Mouse (Mus musculus): ENCODE data around the gene Lrrc19. TPM values are rescaled to one million over a fixed set of nuclear protein-coding genes. Genes with fewer than 3 reads are reported as not detected.
"Not testable (repeated sequence)": the region's sequence is repeated elsewhere in the genome, so short reads cannot be mapped to it uniquely, and the experiment has no call there.

Gene Lrrc19
- 1.4 TPM in 2 replicates for polyA plus RNA-seq (2016; fragmentation: Nextera tagmentation; extraction: Ambion mirVana)

GRCm38 (mm10) chr4:94649920-94650319, at the start of gene Lrrc19:
Gene Lrrc19 (minus strand): TSS chr4:94650144.
- H3K27me3 ChIP-seq (ENCODE audit: poor library complexity, severe bottlenecking), result no peaks in the 10 kb centered on the region
- H3K36me3 ChIP-seq (replicated peaks), result peaks cover 23% of the 10 kb centered on the region
- no peak within 1 kb of the TSS for H3K27ac ChIP-seq
- no peak within 1 kb of the TSS for H3K4me3 ChIP-seq
- DNase-seq (ENCODE audit: extremely low spot score, low spot score), result no peak
- no peaks in the 10 kb centered on the region; the same call in 1 of the 2 replicates for H3K9me3 ChIP-seq
- 96% methylated on average over 3 of the region's 3 CpGs for WGBS
- H3K4me1 ChIP-seq, result no peaks in the 10 kb centered on the region

GRCm38 (mm10) chr4:94696368-94696767, 46.4 kb upstream of the Lrrc19 start:
- DNase-seq (ENCODE audit: extremely low spot score, low spot score), result no peak
- Histone ChIP-seq H3K27me3 (ENCODE audit: poor library complexity, severe bottlenecking) (no peaks in the 10 kb centered on the region), H3K9me3 (no peaks in the 10 kb centered on the region), H3K36me3 (replicated peaks) (peaks cover 15% of the 10 kb centered on the region), H3K4me3 (no peak overlapping the region), H3K4me1 (no peaks in the 10 kb centered on the region), H3K27ac (no peak overlapping the region)
- 90% methylated on average over 3 of the region's 3 CpGs for WGBS

GRCm38 (mm10) chr4:94692175-94692574, 42.2 kb upstream of the Lrrc19 start:
- 92% methylated on average over 2 of the region's 2 CpGs for WGBS
- H3K9me3 ChIP-seq, result no peaks in the 10 kb centered on the region
- no peak for DNase-seq (ENCODE audit: extremely low spot score, low spot score)
- no peaks in the 10 kb centered on the region for H3K27me3 ChIP-seq (ENCODE audit: poor library complexity, severe bottlenecking)
- H3K27ac ChIP-seq, result no peak overlapping the region
- peaks cover 36% of the 10 kb centered on the region for H3K36me3 ChIP-seq (replicated peaks)
- H3K4me1 ChIP-seq, result no peaks in the 10 kb centered on the region
- no peak overlapping the region for H3K4me3 ChIP-seq

- H3K9me3 ChIP-seq, result no peaks in the 10 kb centered on the region
- WGBS, result 93% methylated on average over 4 of the region's 4 CpGs
- no peak overlapping the region for H3K27ac ChIP-seq
- H3K27me3 ChIP-seq (ENCODE audit: poor library complexity, severe bottlenecking), result no peaks in the 10 kb centered on the region
- peaks cover 47% of the 10 kb centered on the region for H3K36me3 ChIP-seq (replicated peaks)
- no peak for DNase-seq (ENCODE audit: extremely low spot score, low spot score)
- H3K4me3 ChIP-seq, result no peak overlapping the region
- H3K4me1 ChIP-seq, result no peaks in the 10 kb centered on the region
Measured at GRCm38 (mm10) chr4:94691078-94691477, 41.1 kb upstream of the Lrrc19 start.

GRCm38 (mm10) chr4:94689804-94690203, 39.9 kb upstream of the Lrrc19 start:
- not testable (repeated sequence) for H3K27ac ChIP-seq; H3K9me3 ChIP-seq; DNase-seq (ENCODE audit: extremely low spot score, low spot score); H3K4me1 ChIP-seq; H3K27me3 ChIP-seq (ENCODE audit: poor library complexity, severe bottlenecking); H3K4me3 ChIP-seq
- peaks cover 59% of the 10 kb centered on the region for H3K36me3 ChIP-seq (replicated peaks)
- WGBS, result 92% methylated on average over 2 of the region's 2 CpGs

- DNase-seq (ENCODE audit: extremely low spot score, low spot score), result no peak
- H3K4me1 ChIP-seq, result no peaks in the 10 kb centered on the region
- H3K27ac ChIP-seq, result no peak overlapping the region
- peaks cover 74% of the 10 kb centered on the region for H3K36me3 ChIP-seq (replicated peaks)
- H3K4me3 ChIP-seq, result no peak overlapping the region
- 90% methylated on average over 5 of the region's 5 CpGs for WGBS
- no peaks in the 10 kb centered on the region for H3K9me3 ChIP-seq
- H3K27me3 ChIP-seq (ENCODE audit: poor library complexity, severe bottlenecking), result no peaks in the 10 kb centered on the region
Measured at GRCm38 (mm10) chr4:94683305-94683704, 33.4 kb upstream of the Lrrc19 start.

GRCm38 (mm10) chr4:94682029-94682428, 32.1 kb upstream of the Lrrc19 start:
- H3K4me1 ChIP-seq, result no peaks in the 10 kb centered on the region
- H3K9me3 ChIP-seq, result no peaks in the 10 kb centered on the region
- no peak overlapping the region for H3K4me3 ChIP-seq
- peaks cover 61% of the 10 kb centered on the region for H3K36me3 ChIP-seq (replicated peaks)
- H3K27me3 ChIP-seq (ENCODE audit: poor library complexity, severe bottlenecking), result no peaks in the 10 kb centered on the region
- WGBS, result 65% methylated on average over 1 of the region's 1 CpGs
- no peak overlapping the region for H3K27ac ChIP-seq
- DNase-seq (ENCODE audit: extremely low spot score, low spot score), result no peak

GRCm38 (mm10) chr4:94681181-94681580, 31.2 kb upstream of the Lrrc19 start:
- H3K36me3 ChIP-seq (replicated peaks), result peaks cover 53% of the 10 kb centered on the region
- H3K9me3 ChIP-seq, result no peaks in the 10 kb centered on the region
- WGBS, result 95% methylated on average over 2 of the region's 2 CpGs
- H3K4me3 ChIP-seq, result no peak overlapping the region
- no peak overlapping the region for H3K27ac ChIP-seq
- no peaks in the 10 kb centered on the region for H3K27me3 ChIP-seq (ENCODE audit: poor library complexity, severe bottlenecking)
- DNase-seq (ENCODE audit: extremely low spot score, low spot score), result no peak
- H3K4me1 ChIP-seq, result no peaks in the 10 kb centered on the region

GRCm38 (mm10) chr4:94680662-94681061, 30.7 kb upstream of the Lrrc19 start:
- 93% methylated on average over 2 of the region's 2 CpGs for WGBS
- Histone ChIP-seq H3K27ac (no peak overlapping the region), H3K9me3 (no peaks in the 10 kb centered on the region), H3K36me3 (replicated peaks) (peaks cover 48% of the 10 kb centered on the region), H3K4me3 (no peak overlapping the region), H3K4me1 (no peaks in the 10 kb centered on the region), H3K27me3 (ENCODE audit: poor library complexity, severe bottlenecking) (no peaks in the 10 kb centered on the region)
- DNase-seq (ENCODE audit: extremely low spot score, low spot score), result no peak

- no peak for DNase-seq (ENCODE audit: extremely low spot score, low spot score)
- H3K27me3 ChIP-seq (ENCODE audit: poor library complexity, severe bottlenecking), result no peaks in the 10 kb centered on the region
- H3K4me3 ChIP-seq, result no peak overlapping the region
- H3K36me3 ChIP-seq (replicated peaks), result peaks cover 5% of the 10 kb centered on the region
- no peaks in the 10 kb centered on the region for H3K9me3 ChIP-seq
- no peaks in the 10 kb centered on the region for H3K4me1 ChIP-seq
- 61% methylated on average over 1 of the region's 1 CpGs for WGBS
- H3K27ac ChIP-seq, result no peak overlapping the region
Measured at GRCm38 (mm10) chr4:94669718-94670117, 19.8 kb upstream of the Lrrc19 start.

- H3K27ac ChIP-seq; H3K9me3 ChIP-seq; DNase-seq (ENCODE audit: extremely low spot score, low spot score); H3K27me3 ChIP-seq (ENCODE audit: poor library complexity, severe bottlenecking); H3K4me3 ChIP-seq; H3K4me1 ChIP-seq: not testable (repeated sequence)
- H3K36me3 ChIP-seq (replicated peaks), result peaks cover 27% of the 10 kb centered on the region
- 89% methylated on average over 5 of the region's 5 CpGs for WGBS
Measured at GRCm38 (mm10) chr4:94650426-94651175, 657 bp upstream of the Lrrc19 start.

GRCm38 (mm10) chr4:94643141-94643540, 6.8 kb downstream of the Lrrc19 start:
- no peak for DNase-seq (ENCODE audit: extremely low spot score, low spot score)
- H3K36me3 ChIP-seq (replicated peaks), result peaks cover 18% of the 10 kb centered on the region
- no peak overlapping the region for H3K4me3 ChIP-seq
- H3K27me3 ChIP-seq (ENCODE audit: poor library complexity, severe bottlenecking), result no peaks in the 10 kb centered on the region
- WGBS, result 99% methylated on average over 2 of the region's 2 CpGs
- no peak overlapping the region for H3K27ac ChIP-seq
- no peaks in the 10 kb centered on the region for H3K4me1 ChIP-seq
- no peaks in the 10 kb centered on the region for H3K9me3 ChIP-seq

GRCm38 (mm10) chr4:94620077-94620476, 29.9 kb downstream of the Lrrc19 start:
- no peak overlapping the region for H3K27ac ChIP-seq
- H3K9me3 ChIP-seq, result no peaks in the 10 kb centered on the region
- WGBS, result 92% methylated on average over 2 of the region's 2 CpGs
- H3K4me1 ChIP-seq, result peaks cover 13% of the 10 kb centered on the region
- peaks cover 31% of the 10 kb centered on the region for H3K36me3 ChIP-seq (replicated peaks)
- H3K4me3 ChIP-seq, result no peak overlapping the region
- no peak for DNase-seq (ENCODE audit: extremely low spot score, low spot score)
- H3K27me3 ChIP-seq (ENCODE audit: poor library complexity, severe bottlenecking), result no peaks in the 10 kb centered on the region
